Comparison of ENCODE assay signal across 27 mouse cellular contexts in the genomic region with DNA sequence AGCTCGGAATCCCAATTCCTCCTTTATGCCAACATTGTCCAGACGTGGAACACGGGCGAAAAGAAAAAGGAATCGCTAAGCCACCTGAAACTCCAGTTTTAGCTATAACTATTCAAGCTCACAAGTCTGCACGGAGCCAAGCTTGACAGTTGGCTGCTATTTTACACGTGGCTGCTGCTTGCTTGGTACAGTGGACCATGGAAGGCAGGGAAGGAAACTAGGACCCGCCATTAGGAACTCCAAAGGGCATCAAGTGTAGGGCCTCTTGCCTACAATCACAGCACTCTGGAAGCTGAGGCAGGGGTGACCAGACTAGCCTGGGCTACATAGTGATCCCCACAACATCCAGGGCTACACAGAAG.
DNase-seq lines count a peak whose midpoint lies in the region; ATAC-seq and TF ChIP-seq lines count a peak whose summit lies in the region.
"Had no signal": no experiment of that assay in that cellular context is flagged by ENCODE, and none has a peak within 500 bp of the region (broad histone marks: within the 10 kb centered on the region; RNA-seq: fewer than 3 reads in every experiment).

No protein-coding gene starts in this region.

- H3K9me3 ChIP-seq in hindbrain, embryonic 13.5 days, result no peaks in the 10 kb centered on the region
- no peaks in the 10 kb centered on the region for H3K9me3 ChIP-seq in hindbrain, embryonic 14.5 days (ENCODE audit: control insufficient read depth, low read length)
- no peaks in the 10 kb centered on the region for H3K9me3 ChIP-seq in midbrain, embryonic 14.5 days (ENCODE audit: control insufficient read depth, low read length)
- no peaks in the 10 kb centered on the region for H3K9me3 ChIP-seq in midbrain, embryonic 15.5 days
- no peaks in the 10 kb centered on the region for H3K9me3 ChIP-seq in neural tube, embryonic 12.5 days
- H3K9me3 ChIP-seq: forebrain, embryonic 12.5 days; hindbrain, embryonic 15.5 days; limb, embryonic 12.5 days; midbrain, embryonic 12.5 days had no signal

- peak; percentile 13; the same call in 1 of the 2 replicates for ATAC-seq in hindbrain, embryonic 13.5 days (ENCODE audit: low FRiP score)
- no peak for ATAC-seq in hindbrain, embryonic 14.5 days (ENCODE audit: low FRiP score)
- ATAC-seq in midbrain, embryonic 14.5 days (ENCODE audit: low FRiP score, low TSS enrichment), result no peak
- no peak for ATAC-seq in midbrain, embryonic 15.5 days (replicated peaks)
- ATAC-seq in neural tube, embryonic 12.5 days (ENCODE audit: low FRiP score, low read depth), result 0 out of 2 replicates have a peak, but pooled peaks have one; percentile 17
- ATAC-seq: CD4-positive, CD25-positive, alpha-beta regulatory T cell, adult 4 months had no signal

- TF ChIP-seq CTCF in bone marrow macrophage, adult 2 months (IDR thresholded peaks at IDR 0.05; ENCODE audit: low read depth, low read length), result no peak

- H3K27ac ChIP-seq in hindbrain, embryonic 13.5 days, result no peak overlapping the region
- H3K27ac ChIP-seq in hindbrain, embryonic 14.5 days, result no peak overlapping the region
- 0 out of 2 replicates have a peak overlapping the region, but pooled peaks have one; percentile 20 for H3K27ac ChIP-seq in midbrain, embryonic 14.5 days (replicated peaks; ENCODE audit: low read depth, low read length)
- no peak overlapping the region for H3K27ac ChIP-seq in midbrain, embryonic 15.5 days
- 0 out of 2 replicates have a peak overlapping the region, but pooled peaks have one; percentile 5 for H3K27ac ChIP-seq in bone marrow macrophage, adult 2 months (ENCODE audit: insufficient read depth, low read depth, low read length)
- no peak overlapping the region for H3K27ac ChIP-seq in neural tube, embryonic 12.5 days
- H3K27ac ChIP-seq: forebrain, embryonic 12.5 days; hindbrain, embryonic 15.5 days; layer of hippocampus, adult 2 months; left cerebral cortex, adult 2 months; limb, embryonic 12.5 days; midbrain, embryonic 12.5 days had no signal

- H3K4me2 ChIP-seq in hindbrain, embryonic 13.5 days, result no peak overlapping the region
- H3K4me2 ChIP-seq in hindbrain, embryonic 14.5 days (replicated peaks), result no peak overlapping the region
- H3K4me2 ChIP-seq in midbrain, embryonic 14.5 days (ENCODE audit: low read length), result no peak overlapping the region
- no peak overlapping the region for H3K4me2 ChIP-seq in midbrain, embryonic 15.5 days
- H3K4me2 ChIP-seq in neural tube, embryonic 12.5 days (replicated peaks), result no peak overlapping the region
- H3K4me2 ChIP-seq: forebrain, embryonic 12.5 days; hindbrain, embryonic 15.5 days; limb, embryonic 12.5 days; liver, embryonic 11.5 days; midbrain, embryonic 12.5 days had no signal

- H3K4me1 ChIP-seq in hindbrain, embryonic 13.5 days (replicated peaks), result peaks cover 13% of the 10 kb centered on the region
- peaks cover 10% of the 10 kb centered on the region; the same call in 1 of the 2 replicates for H3K4me1 ChIP-seq in hindbrain, embryonic 14.5 days (replicated peaks; ENCODE audit: control insufficient read depth, insufficient read depth, low read length)
- H3K4me1 ChIP-seq in midbrain, embryonic 14.5 days (ENCODE audit: control insufficient read depth, insufficient read depth, low read length), result 0 out of 2 replicates have a peak, but pooled peaks cover 4% of the 10 kb centered on the region
- peaks cover 6% of the 10 kb centered on the region for H3K4me1 ChIP-seq in midbrain, embryonic 15.5 days
- peaks cover 14% of the 10 kb centered on the region for H3K4me1 ChIP-seq in bone marrow macrophage, adult 2 months (ENCODE audit: control insufficient read depth, insufficient read depth, low read length)
- peaks cover 12% of the 10 kb centered on the region for H3K4me1 ChIP-seq in neural tube, embryonic 12.5 days
- H3K4me1 ChIP-seq: limb, embryonic 12.5 days had no signal

- no peaks in the 10 kb centered on the region for H3K36me3 ChIP-seq in hindbrain, embryonic 13.5 days
- H3K36me3 ChIP-seq in hindbrain, embryonic 14.5 days (replicated peaks; ENCODE audit: control insufficient read depth, insufficient read depth), result no peaks in the 10 kb centered on the region
- H3K36me3 ChIP-seq in midbrain, embryonic 14.5 days (ENCODE audit: control insufficient read depth, insufficient read depth, low read length), result no peaks in the 10 kb centered on the region
- no peaks in the 10 kb centered on the region for H3K36me3 ChIP-seq in midbrain, embryonic 15.5 days (replicated peaks)
- H3K36me3 ChIP-seq in neural tube, embryonic 12.5 days, result no peaks in the 10 kb centered on the region
- H3K36me3 ChIP-seq: forebrain, embryonic 12.5 days; limb, embryonic 12.5 days; midbrain, embryonic 12.5 days had no signal

- 82% methylated on average over 8 of the region's 8 CpGs for WGBS in hindbrain, embryonic 13.5 days
- WGBS in hindbrain, embryonic 14.5 days, result 84% methylated on average over 8 of the region's 8 CpGs
- whole genome bisulfite sequencing in midbrain, embryonic 14.5 days, result 83% methylated on average over 8 of the region's 8 CpGs
- WGBS in midbrain, embryonic 15.5 days, result 78% methylated on average over 8 of the region's 8 CpGs
- WGBS in neural tube, embryonic 12.5 days, result 75% methylated on average over 8 of the region's 8 CpGs

- DNase-seq in hindbrain, embryonic 14.5 days (ENCODE audit: low spot score), result no peak
- DNase-seq in midbrain, embryonic 14.5 days, result no peak
- DNase-seq in ovary, adult 18-20 months (ENCODE audit: low spot score), result no peak
- DNase-seq in adrenal gland, postnatal 36 days, result no peak
- DNase-seq: adrenal gland, postnatal 14 days; cerebellum, adult 18-20 months; cerebellum, postnatal 10 days; gastrocnemius, postnatal 14 days; heart, postnatal 14 days; kidney, adult 11 months; kidney, postnatal 36 days; lung, postnatal 36 days; spleen, adult 18-20 months; thymus, postnatal 4 days had no signal

- H3K9ac ChIP-seq in hindbrain, embryonic 13.5 days, result no peak overlapping the region
- no peak overlapping the region for H3K9ac ChIP-seq in hindbrain, embryonic 14.5 days
- H3K9ac ChIP-seq in midbrain, embryonic 14.5 days (replicated peaks; ENCODE audit: low read length), result no peak overlapping the region
- no peak overlapping the region for H3K9ac ChIP-seq in midbrain, embryonic 15.5 days
- no peak overlapping the region for H3K9ac ChIP-seq in neural tube, embryonic 12.5 days
- H3K9ac ChIP-seq: forebrain, embryonic 12.5 days; forebrain, postnatal 0 days; hindbrain, embryonic 15.5 days; limb, embryonic 12.5 days; midbrain, embryonic 12.5 days had no signal

- H3K27me3 ChIP-seq in hindbrain, embryonic 13.5 days, result no peaks in the 10 kb centered on the region
- H3K27me3 ChIP-seq in hindbrain, embryonic 14.5 days (ENCODE audit: control insufficient read depth, insufficient read depth, low read length), result no peaks in the 10 kb centered on the region
- no peaks in the 10 kb centered on the region for H3K27me3 ChIP-seq in midbrain, embryonic 14.5 days (ENCODE audit: control insufficient read depth, insufficient read depth, low read length)
- H3K27me3 ChIP-seq in midbrain, embryonic 15.5 days (replicated peaks), result no peaks in the 10 kb centered on the region
- no peaks in the 10 kb centered on the region for H3K27me3 ChIP-seq in neural tube, embryonic 12.5 days (replicated peaks)
- H3K27me3 ChIP-seq: forebrain, embryonic 12.5 days; hindbrain, embryonic 15.5 days; limb, embryonic 12.5 days; midbrain, embryonic 12.5 days had no signal

- no peak for TF ChIP-seq POLR2A in bone marrow macrophage, adult 2 months (IDR thresholded peaks at IDR 0.05; ENCODE audit: borderline replicate concordance, low read depth, low read length)

- H3K4me3 ChIP-seq in hindbrain, embryonic 13.5 days, result no peak overlapping the region
- H3K4me3 ChIP-seq in hindbrain, embryonic 14.5 days (replicated peaks; ENCODE audit: low read length), result no peak overlapping the region
- no peak overlapping the region for H3K4me3 ChIP-seq in midbrain, embryonic 14.5 days (replicated peaks; ENCODE audit: low read depth, low read length)
- no peak overlapping the region for H3K4me3 ChIP-seq in midbrain, embryonic 15.5 days
- no peak overlapping the region for H3K4me3 ChIP-seq in bone marrow macrophage, adult 2 months (ENCODE audit: insufficient read depth, low read length)
- H3K4me3 ChIP-seq in neural tube, embryonic 12.5 days, result no peak overlapping the region
- H3K4me3 ChIP-seq: forebrain, embryonic 12.5 days; hindbrain, embryonic 15.5 days; layer of hippocampus, adult 2 months; left cerebral cortex, adult 2 months; limb, embryonic 12.5 days; midbrain, embryonic 12.5 days had no signal

Comparison
In these comparisons a context has a peak if more than half of its experiments do, and no peak if none do; other contexts are left out.
1. ATAC-seq: peak in hindbrain, embryonic 13.5 days (single experiment) and neural tube, embryonic 12.5 days (single experiment); none in hindbrain, embryonic 14.5 days (single experiment), midbrain, embryonic 14.5 days (single experiment) and midbrain, embryonic 15.5 days (single experiment).
2. H3K27ac ChIP-seq: peak in midbrain, embryonic 14.5 days (single experiment) and bone marrow macrophage, adult 2 months (single experiment); none in hindbrain, embryonic 13.5 days (single experiment), hindbrain, embryonic 14.5 days (single experiment), midbrain, embryonic 15.5 days (single experiment) and neural tube, embryonic 12.5 days (single experiment).